Mouse (Mus musculus): ENCODE data around the gene Aco1. TPM values are rescaled to one million over a fixed set of nuclear protein-coding genes. Genes with fewer than 3 reads are reported as not detected.

Aco1 gene
- total RNA-seq, 2 experiments from 2014 or later = 29.5 to 32.2 TPM

DNA sequence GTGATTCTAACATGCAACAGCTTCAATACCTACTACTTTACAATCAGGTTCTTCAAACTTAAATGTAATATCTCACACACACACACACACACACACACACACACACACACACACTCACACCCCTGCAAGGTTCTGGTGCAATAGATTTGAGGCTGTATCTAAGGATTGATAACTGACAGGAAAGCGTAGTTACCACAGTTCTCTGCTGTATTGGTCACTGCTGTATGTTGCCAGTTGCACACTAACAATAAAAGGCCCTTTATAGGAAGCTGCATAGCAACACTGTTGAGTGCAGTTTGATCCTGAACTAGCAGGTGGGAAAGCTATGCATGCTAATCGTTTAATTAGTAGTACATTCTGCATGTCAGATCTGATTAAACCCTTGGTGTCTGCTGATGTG is 52.5 kb downstream of the Aco1 start:
- DNase-seq (ENCODE audit: low spot score in 2 of 2) = no peak
- intact Hi-C loops (cut with DNase I) = no loop called here

DNA sequence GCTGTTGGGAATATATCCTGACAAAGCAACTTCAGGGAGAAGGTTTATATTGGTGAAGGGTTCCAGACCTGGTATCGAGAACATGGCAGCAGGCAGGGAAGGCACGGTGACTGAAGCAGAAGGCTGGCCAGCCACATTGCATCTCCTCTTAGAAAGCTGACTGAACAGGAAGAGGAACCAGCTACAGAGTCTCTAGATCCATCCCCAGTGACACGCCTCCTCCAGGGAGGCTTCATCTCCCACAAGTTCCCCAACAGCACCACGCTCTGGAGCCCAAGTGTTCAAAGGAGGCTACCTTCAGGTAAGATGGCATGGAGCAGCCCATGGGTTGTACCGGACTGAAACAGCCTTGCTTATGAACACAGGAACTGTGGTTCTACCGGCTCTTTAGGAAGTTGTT is 59.3 kb downstream of the Aco1 start:
- intact Hi-C loops (cut with DNase I) = no loop called here

DNA sequence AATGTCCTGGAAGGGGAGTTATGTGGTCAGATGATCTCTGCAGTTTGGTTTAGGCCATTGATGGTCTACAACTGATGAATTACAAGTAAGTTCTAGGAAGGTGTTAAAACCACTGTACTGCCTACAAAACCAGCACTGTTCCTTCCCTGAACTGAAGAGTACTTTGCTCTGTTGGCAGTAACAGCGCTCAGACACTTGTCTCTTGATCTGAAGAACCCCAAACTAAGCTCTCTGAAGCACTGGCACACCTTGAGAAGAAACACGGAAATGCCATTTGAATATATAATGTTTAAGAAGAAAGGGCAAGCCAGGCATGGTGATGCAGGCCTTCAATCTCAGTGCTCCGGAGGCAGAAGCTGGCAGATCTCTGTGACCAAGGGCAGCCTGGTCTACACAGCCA is 61.5 kb downstream of the Aco1 start:
- intact Hi-C loops (cut with DNase I) = no loop called here

More for the DNA sequence above, 59.3 kb downstream of the Aco1 start:
- no peak for DNase-seq (ENCODE audit: low spot score in 2 of 2)

DNA sequence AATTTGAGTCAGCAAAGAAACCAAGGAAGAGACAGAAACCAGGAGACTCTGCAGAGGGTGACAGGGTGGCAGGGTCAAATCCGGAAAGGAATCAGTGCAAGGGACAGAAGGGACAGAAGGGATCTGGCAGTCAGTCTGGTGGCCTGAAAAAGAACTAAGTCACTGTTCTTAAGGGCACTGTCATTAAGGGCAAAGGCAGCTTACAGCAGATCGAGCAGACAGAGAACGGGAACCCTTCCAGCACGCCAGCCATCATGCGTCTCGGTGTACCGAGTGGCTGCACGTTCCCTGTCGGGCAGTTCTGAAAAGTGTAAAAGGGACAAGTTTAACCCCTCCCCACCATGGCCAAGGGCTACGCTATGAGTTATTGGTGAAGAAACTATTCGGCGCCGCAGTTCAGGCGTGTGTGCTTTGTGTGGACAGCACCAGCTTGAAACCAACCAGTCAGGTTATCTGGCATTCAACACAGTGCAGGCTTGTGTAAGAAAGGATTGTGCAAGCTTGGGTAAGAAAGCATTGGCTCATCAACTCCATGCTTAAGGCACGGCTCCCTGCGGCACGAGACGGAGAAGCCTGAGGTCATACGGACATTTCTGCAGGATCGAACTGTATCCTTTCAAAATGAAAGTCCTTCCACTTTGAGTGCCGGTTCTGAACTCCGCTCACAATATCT is 62.5 kb downstream of the Aco1 start:
- DNase-seq (ENCODE audit: low spot score in 2 of 2) = no peak
- intact Hi-C loops (cut with DNase I) = no loop called here

More for the DNA sequence above, 61.5 kb downstream of the Aco1 start:
- DNase-seq (ENCODE audit: low spot score in 2 of 2) = no peak

DNA sequence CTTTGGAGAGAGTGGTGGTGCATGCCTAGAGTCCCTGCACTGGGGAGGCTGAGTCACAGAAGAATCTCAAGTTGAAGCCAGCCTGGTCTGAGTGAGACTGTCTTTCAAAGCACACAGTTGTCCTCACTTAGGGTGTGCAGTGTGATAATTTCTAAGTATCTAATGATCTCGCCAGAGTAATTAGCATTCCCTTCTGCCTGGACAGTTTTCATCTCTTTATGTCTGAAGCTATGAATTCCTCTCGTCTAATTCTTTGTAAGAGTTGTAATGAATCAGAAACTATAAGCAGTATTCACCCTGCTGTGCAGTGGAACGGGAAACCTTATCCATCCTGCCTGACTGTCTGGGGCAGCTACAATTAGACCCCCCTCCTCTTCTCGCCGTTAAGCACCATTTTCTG is 64.8 kb downstream of the Aco1 start:
- intact Hi-C loops (cut with DNase I) = no loop called here
- DNase-seq (ENCODE audit: low spot score in 2 of 2) = no peak

DNA sequence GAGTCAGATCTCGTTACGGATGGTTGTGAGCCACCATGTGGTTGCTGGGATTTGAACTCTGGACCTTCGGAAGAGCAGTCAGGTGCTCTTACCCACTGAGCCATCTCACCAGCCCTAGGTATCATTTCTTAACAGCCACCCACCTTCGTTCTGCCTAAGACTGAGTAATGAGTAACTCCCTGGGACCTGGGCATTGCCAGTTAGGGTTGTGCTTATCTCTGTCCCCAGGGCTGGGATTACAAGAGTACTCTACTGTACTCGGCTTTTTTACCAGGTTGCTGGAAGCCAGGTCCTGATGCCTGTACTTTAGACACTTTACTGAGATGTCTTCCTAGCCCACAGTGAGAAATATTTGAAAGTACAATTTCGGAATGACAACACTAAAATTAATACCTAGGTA is 69.3 kb downstream of the Aco1 start:
- intact Hi-C loops (cut with DNase I) = no loop called here
- no peak for DNase-seq (ENCODE audit: low spot score in 2 of 2)

DNA sequence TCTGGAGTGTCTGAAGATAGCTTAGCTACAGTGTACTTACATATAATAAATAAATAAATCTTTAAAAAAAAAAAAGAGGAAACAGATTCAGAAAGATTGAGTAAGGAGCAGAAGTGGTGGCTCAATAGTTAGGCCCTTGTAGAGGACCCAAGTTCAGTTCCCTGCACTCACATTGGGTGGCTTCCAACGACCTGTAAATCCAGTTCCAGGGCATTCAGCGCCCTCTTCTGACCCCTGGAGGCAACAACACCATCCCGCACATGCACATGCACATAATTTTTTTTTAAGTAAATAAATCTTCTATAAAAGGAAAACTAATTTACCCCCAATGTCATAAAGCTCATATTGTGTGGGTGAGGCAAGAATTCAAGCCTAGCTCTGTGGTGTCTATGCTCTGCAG is 75.0 kb downstream of the Aco1 start:
- intact Hi-C loops (cut with DNase I) = no loop called here

DNA sequence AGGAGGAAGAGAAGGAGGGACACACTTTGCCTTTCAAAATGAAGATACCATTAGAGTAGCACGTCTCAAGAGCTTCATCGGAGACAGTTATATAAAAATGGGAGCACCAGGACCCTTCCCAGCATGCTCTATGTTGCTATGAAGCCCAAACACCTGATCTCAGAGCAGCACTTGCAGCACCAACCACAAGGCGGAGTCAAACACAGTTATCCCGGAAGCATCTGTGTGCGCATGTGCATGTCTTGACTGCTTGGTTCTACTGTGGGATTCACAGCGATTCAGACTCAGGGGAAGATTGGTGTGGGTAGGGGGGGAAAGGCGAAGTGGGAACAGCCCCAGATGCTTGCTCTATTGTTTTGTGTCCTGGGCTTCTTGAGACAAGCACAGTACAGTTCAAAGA is 75.5 kb downstream of the Aco1 start:
- peak; percentile 4 to 6 for DNase-seq (ENCODE audit: low spot score in 2 of 2)
- intact Hi-C loops (cut with DNase I) = no loop called here

More for the DNA sequence above, 75.0 kb downstream of the Aco1 start:
- DNase-seq (ENCODE audit: low spot score in 2 of 2) = no peak

DNA sequence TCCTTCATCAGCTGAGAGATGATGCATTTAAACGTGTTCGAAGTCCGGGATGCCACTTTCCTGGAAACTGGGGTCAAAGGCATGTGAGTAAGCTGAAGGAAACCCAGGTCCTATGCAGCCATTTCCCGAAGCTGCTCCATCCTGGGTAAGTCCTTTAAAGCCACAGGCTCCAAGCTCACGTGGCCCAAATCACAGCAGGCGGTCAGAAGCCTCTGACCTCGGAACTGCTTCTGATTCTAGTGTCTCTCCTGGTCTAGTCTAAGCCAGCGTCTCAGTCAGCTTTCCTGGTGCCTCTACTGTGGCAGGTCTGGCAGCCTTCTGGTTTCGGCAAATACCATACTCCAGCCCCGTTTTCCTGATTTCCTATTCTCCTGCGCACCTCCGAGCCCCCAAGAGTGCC is 77.6 kb downstream of the Aco1 start:
- intact Hi-C loops (cut with DNase I) = no loop called here
- no peak for DNase-seq (ENCODE audit: low spot score in 2 of 2)

DNA sequence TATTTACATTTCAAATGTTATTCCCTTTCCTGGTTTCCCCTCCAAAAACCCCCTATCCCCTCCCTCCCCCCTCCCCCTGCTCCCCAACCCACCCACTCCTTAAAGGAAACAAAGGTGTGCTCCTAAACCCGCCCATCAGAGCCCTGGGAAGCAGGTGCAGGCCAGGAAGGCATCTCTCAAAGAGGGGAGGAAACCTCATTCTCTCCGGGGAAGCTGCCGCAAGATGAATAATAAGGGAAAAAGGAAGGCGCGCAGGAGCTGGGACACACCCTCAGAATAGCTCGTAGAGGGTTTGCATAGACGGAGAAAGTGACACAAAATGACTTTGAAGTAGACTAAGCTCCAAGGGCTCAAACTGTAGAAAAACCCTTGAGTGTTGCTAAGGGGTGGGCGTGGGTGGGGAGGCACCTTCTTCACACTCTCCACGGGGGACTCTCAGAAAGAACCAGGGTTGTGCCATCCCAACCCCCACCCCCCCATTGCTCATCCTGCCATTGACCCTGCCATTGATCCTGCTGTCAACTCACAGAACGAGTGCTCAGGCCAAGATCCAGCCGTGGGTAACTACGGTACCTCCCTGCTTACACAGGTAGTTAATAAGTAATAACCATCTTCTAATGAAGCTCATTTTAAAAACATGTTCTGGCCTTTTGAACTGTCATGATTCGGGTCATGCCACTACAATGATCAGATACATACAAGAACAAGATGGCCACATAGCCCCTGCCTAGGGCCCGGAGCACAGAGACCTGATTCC is 78.3 kb downstream of the Aco1 start:
- no peak for DNase-seq (ENCODE audit: low spot score in 2 of 2)
- intact Hi-C loops (cut with DNase I) = no loop called here

DNA sequence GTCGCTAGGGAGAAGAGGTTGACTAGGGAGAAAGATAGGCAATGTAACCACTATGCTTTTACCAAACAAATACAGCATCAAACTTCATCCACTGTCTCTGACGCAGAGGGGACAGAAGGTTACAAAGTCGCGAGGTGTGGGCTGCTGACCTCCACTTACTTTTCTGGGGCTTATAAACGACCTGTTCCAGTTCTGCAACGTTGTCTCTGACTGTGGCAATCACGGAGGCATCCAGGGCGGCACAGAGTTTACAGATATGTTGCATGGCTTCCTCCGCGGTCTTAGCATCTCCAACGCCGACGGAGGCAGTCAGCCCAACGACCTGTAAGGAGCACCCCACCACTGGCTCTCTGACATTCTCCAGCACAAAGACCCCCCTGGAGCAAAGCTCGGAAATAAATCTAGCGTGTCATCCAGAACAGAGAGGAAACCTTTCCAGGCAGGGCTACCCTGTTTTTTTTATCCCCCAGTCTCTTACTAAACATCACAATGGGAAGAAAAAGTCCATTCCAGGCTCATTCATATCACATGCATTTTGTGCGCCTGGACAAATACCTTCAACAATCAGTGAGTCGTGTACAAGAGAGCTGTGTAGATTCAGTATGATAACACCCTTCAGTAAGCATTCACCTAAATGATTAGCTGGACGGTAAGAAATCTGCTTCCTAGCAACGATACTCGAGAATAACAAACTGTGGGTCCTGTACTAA is 79.2 kb downstream of the Aco1 start:
- no peak for DNase-seq (ENCODE audit: low spot score in 2 of 2)
- intact Hi-C loops (cut with DNase I) = no loop called here

DNA sequence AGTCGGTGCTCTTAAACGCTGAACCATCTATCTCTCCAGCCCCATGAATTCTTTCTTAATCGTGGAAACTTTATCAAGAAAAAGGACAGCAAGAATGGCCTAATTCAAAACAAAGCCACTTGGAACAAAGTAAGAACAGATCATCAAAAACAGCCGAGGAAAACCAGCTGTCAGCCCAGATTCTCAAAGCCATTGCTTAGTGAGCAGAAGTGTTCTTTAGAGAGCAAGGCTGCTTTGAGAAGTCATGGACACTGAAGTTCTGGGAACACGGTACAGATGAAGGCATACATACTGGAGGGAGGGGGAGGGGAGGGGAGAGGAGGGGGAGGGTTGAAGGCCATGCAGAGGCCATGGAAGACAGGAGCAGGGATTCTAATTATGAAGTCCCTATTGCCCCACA is 83.2 kb downstream of the Aco1 start:
- intact Hi-C loops (cut with DNase I) = no loop called here

DNA sequence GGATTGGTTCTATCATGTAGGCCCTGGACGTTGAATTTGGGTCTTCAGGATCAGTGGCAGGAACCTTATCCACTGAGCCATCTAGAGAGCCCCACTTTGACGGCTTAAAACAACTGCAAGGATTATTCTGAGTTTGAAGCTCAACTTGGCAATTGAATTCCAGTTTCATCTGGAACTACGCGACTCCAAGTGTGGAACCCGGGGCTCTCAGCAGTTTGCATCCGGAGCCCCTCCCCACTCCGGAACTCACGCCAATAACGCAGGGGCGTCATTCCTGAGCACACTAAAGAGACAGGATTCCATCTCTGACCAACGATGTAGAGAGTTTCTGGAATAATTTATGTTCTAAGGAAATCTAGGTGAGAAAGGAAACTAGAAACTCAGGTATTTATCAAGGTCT is 84.2 kb downstream of the Aco1 start:
- intact Hi-C loops (cut with DNase I) = no loop called here
- DNase-seq (ENCODE audit: low spot score in 2 of 2) = no peak

More for the DNA sequence above, 83.2 kb downstream of the Aco1 start:
- DNase-seq (ENCODE audit: low spot score in 2 of 2) = no peak

DNA sequence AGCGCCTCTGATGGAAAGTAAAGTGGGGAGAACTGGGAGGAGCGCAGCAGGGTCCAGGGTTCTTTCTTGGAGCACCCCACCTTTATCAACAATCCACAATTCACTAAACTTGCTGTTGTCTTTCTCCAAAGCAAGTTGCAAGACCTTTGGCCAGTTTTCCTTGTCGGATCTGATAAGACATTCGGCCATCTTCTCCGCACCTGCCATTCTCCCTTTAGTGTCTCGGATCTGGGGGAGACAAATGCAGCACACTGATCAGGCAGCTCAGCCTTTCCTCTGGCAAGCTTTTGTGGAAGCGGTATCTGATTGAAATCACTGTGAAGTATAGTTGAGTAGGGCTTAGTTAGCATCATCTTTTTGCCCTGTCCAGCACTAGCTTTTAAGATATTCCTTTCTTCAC is 85.0 kb downstream of the Aco1 start:
- intact Hi-C loops (cut with DNase I) = no loop called here
- DNase-seq (ENCODE audit: low spot score in 2 of 2) = no peak

DNA sequence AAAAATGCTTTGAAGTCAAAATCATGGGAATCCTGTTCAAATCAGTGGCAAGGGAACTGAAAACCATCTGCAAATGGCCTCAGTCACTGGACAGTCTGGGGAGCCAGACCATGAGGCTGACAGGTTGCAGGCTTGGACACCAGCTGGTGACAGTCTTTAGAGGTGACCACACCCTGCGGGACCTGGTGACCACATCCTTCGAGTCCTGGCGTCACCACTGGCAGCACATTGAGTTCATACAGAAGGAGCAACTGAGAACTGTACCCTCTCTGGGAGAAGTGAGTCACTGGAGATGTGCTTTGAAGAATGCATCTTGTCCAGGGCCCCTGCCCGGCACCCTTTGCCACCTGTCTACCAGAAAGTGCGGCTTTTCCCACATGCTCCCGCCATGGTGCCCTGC is 86.8 kb downstream of the Aco1 start:
- no peak for DNase-seq (ENCODE audit: low spot score in 2 of 2)
- intact Hi-C loops (cut with DNase I) = no loop called here

DNA sequence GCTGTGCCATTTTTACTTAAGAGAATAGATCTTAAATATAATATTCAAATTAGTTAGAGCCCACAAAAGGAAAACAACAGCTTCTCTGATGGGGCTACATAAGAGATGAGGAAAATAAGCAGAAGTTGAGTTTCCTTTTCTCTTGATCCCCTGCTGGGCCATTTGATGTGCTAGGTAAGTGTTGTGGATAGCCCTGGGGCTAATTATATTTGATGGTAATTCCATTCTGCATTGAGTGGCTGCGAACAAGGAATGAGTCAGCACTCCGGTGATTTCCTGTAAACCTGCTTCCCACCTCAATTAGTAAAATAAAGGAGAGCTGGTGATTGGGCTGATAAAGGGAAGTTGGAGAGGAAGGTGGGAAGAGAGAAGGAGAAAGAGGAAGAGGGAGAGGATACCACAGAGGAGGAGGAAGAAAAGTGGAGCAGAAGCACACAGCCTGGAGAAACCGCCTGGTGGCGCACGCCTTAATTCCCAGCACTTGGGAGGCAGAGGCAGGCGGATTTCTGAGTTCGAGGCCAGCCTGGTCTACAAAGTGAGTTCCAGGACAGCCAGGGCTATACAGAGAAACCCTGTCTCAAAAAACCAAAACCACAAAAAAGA is 90.3 kb downstream of the Aco1 start:
- DNase-seq (ENCODE audit: low spot score in 2 of 2) = no peak
- intact Hi-C loops (cut with DNase I) = no loop called here

DNA sequence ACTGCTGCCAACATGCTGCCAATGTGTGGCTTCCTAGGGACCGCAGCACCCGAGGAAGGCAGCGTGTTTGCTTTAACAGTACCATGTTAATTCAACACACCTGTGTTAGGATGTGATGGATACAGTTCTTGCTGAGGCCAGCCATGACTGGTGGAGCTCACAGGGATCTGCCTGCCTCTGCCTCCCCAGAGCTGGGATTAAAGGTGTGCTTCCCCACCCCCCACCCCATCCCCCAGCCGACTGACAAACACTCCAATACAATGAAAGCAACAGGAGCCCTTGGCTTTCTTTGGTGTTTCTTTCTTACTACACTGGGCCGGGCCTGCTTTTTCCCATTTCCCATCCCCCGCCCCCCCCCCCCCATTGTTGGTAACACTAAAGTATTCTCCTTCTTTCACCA is 91.4 kb downstream of the Aco1 start:
- intact Hi-C loops (cut with DNase I) = no loop called here

DNA sequence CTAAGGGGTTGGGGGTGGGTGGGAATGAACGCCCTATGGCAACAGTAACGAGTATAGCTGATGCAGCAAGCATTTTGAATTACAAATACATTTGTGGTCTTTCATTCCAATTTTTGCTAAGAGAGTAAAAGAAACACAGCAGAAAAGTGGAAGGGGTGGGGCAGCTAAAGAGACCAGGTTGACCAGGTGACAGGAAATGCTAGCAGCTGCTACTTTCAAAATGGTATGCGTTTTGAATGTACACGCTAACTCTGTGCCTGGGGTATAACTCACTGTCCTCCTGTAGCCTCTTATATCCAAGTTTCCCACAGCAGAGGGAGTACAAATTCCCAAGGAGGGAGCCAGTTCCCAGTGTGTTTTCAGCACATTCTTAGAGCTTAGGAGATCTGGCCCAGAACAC is 93.9 kb downstream of the Aco1 start:
- no peak for DNase-seq (ENCODE audit: low spot score in 2 of 2)

More for the DNA sequence above, 91.4 kb downstream of the Aco1 start:
- DNase-seq (ENCODE audit: low spot score in 2 of 2) = no peak

DNA sequence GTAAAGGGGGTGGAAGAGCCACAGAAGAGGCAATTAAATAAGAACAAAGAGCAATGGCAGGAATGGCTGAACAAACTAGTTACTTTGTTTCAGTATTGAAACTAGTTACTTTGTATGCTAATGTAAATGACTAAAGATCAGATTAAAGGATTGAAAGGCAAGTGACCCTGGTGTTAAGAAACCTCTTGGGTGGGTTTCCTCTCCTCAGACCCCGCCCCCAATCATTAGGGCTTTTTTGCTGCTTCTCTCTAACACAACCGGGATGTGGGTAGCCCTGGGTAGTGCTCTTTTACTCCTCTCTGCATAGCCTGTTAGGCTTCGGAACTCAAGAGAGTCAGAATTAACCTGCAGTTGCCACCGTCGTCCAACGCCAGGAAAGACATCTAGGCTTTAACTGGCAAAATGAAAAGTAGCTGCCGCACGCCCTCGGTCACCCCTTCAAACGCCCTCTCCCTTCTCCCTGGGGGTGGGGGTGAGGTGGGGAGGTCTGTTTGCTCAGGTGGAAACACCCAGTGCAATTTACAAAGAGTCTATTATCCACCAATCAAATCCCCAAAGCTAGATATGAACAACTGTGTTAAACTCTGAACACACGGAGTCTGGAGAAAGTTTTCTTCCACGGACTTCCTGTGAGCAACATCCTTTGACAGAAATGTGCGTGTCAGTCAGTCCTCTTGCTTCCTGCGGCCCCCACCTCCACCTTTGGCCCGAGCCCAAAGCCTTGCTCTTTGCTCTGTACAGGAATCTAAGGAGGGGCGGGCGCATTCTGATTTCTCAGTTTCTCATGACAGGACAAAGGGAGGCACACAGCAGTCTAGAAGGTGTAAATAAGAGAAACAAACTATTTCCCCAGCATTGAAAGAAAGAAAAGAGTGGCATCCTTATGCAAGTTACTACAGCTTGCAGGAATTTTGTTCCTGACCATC is 95.9 kb downstream of the Aco1 start:
- DNase-seq (ENCODE audit: low spot score in 2 of 2) = peak in 1 of 2 experiments; percentile 5
- intact Hi-C loops (cut with DNase I) = no loop called here

More for the DNA sequence above, 93.9 kb downstream of the Aco1 start:
- intact Hi-C loops (cut with DNase I) = loop anchor here (1.0 kb wide), 1 partner anchor 48 kb away; no protein-coding TSS in a partner anchor

All from left cerebral cortex, postnatal 25 days (tissue).